Mouse (Mus musculus) hindbrain, embryonic 13.5 days (tissue): Measurements from ENCODE around the gene Diexf. TPM values are rescaled to one million over a fixed set of nuclear protein-coding genes. Genes with fewer than 3 reads are reported as not detected.

ENCODE experiments used
- ATAC-seq: fragments of 200-750 bp; cut with Nextera tagmentation; 2 replicates; pipeline ENCODE4 v1.8.0; 2017; ENCODE audit warnings: moderate TSS enrichment; ENCODE audit not compliant: low FRiP score
- H3K27ac ChIP-seq: fragments of 300-500 bp; sonication (generic); 2 replicates; pipeline ENCODE4 v1.5.1; 2015; ENCODE audit warnings: inconsistent platforms, mild to moderate bottlenecking, moderate library complexity
- H3K27me3 ChIP-seq: fragments of 300-500 bp; sonication (generic); 2 replicates; pipeline ENCODE4 v1.6.1; 2015; ENCODE audit warnings: mild to moderate bottlenecking, inconsistent platforms
- H3K36me3 ChIP-seq: fragments of 300-500 bp; sonication (generic); 2 replicates; pipeline ENCODE4 v1.6.1; 2015; ENCODE audit warnings: mild to moderate bottlenecking, inconsistent platforms
- H3K4me1 ChIP-seq: fragments of 300-500 bp; sonication (generic); replicated peaks from 2 replicates; pipeline ENCODE4 v1.6.1; 2015; ENCODE audit warnings: inconsistent platforms
- H3K4me2 ChIP-seq: fragments of 300-500 bp; sonication (generic); 2 replicates; pipeline ENCODE4 v1.6.1; 2015; ENCODE audit warnings: inconsistent platforms, mild to moderate bottlenecking, moderate library complexity
- H3K4me3 ChIP-seq: fragments of 300-500 bp; sonication (generic); 2 replicates; pipeline ENCODE4 v1.5.1; 2015; ENCODE audit warnings: mild to moderate bottlenecking, inconsistent platforms
- H3K9ac ChIP-seq: fragments of 300-500 bp; sonication (generic); 2 replicates; pipeline ENCODE4 v1.6.1; 2015; ENCODE audit warnings: mild to moderate bottlenecking, inconsistent platforms
- H3K9me3 ChIP-seq: fragments of 300-500 bp; sonication (generic); 2 replicates; pipeline ENCODE4 v1.6.1; 2016; ENCODE audit warnings: inconsistent platforms
- WGBS: fragments of 180-500 bp; shearing (Covaris S2); methylation state at CpG from one replicate; pipeline ENCODE4 v1.1.7; 2015; 5-methylcytosine and 5-hydroxymethylcytosine counted together
- polyA plus RNA-seq: library from polyadenylated mRNA; unstranded; fragments of >200 nt; fragmentation: Nextera tagmentation; extraction: Ambion mirVana; gene quantifications from 2 replicates; pipeline ENCODE4 v1.2.1, GENCODE M21; 2015

Gene Diexf
- polyA plus RNA-seq, 1 experiment from 2014 or later = 7.4 TPM

DNA sequence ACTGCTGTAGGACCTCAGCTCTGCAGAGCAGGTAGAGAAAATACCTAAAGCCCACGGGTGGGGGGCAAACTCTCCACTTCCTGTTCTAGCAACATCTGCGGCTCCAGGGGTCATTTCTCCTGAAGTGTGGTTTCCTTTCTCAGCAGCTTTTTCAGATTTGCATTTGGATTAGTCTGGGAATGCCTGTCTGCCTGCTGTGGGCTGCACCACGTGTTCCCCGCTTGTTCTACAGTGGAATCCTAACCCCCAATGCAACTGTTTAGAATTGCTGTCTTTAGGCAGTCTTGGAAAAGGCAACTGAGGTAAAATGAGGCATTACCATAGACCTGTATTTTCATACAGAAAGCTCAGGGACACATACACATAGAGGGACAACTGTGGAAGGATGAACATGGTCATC, 28.0 kb downstream of the Diexf start:
- Histone ChIP-seq H3K9me3 (no peaks in the 10 kb centered on the region), H3K36me3 (peaks cover 51% of the 10 kb centered on the region), H3K9ac (no peak overlapping the region), H3K4me3 (no peak overlapping the region), H3K4me2 (no peak overlapping the region), H3K27me3 (no peaks in the 10 kb centered on the region), H3K4me1 (no peaks in the 10 kb centered on the region), H3K27ac (no peak overlapping the region)
- ATAC-seq = no peak
- WGBS = 59% methylated on average over 4 of the region's 4 CpGs

DNA sequence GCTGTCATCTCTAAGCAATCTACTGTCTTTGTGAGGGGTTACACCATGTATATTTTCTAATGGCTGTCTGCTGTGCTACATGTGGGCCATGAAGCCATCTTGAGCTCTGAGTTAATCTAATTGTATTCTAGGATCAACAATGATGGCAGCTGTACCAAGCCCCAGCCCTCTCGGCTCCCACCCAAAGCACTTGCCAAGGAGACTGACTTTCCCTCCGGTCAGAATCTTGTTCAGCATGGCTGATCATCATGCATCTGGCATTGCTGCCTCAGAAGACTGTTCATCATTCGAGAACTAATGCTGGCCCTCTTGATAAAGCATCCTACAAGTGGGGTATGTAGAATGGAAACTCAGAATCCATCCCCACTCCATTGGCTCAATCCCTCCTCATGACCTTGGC, 31.1 kb downstream of the Diexf start:
- no peaks in the 10 kb centered on the region for H3K4me1 ChIP-seq
- no peak overlapping the region for H3K4me2 ChIP-seq
- peaks cover 21% of the 10 kb centered on the region for H3K36me3 ChIP-seq
- no peak overlapping the region for H3K27ac ChIP-seq
- no peak for ATAC-seq
- H3K4me3 ChIP-seq = no peak overlapping the region
- H3K27me3 ChIP-seq = no peaks in the 10 kb centered on the region
- WGBS = 89% methylated on average over 3 of the region's 3 CpGs
- H3K9ac ChIP-seq = no peak overlapping the region
- no peaks in the 10 kb centered on the region for H3K9me3 ChIP-seq

DNA sequence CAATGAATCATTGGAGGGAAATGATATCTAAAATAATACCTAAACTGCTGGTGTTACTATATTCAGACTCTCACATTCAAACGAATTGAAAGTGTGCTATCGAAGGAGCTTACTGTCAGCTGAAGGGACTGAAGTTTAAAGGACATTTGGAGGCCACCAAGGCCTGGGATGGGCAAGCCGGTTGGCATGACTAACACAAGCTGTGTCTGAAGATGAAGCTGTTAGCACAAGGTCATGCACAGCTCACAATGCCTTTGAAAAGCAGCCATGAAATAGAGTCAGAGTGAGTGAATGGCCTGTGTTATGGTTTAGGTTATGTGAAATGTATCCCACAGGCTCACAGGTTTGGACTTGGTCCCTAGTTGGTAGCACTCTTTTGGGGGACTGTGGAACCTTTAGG, 36.5 kb downstream of the Diexf start:
- no peak overlapping the region for H3K9ac ChIP-seq
- no peaks in the 10 kb centered on the region for H3K36me3 ChIP-seq
- H3K4me2 ChIP-seq = no peak overlapping the region
- no peaks in the 10 kb centered on the region for H3K27me3 ChIP-seq
- ATAC-seq = no peak
- no peak overlapping the region for H3K27ac ChIP-seq
- H3K4me1 ChIP-seq = peaks cover 22% of the 10 kb centered on the region
- no peaks in the 10 kb centered on the region for H3K9me3 ChIP-seq
- H3K4me3 ChIP-seq = no peak overlapping the region
- WGBS = 84% methylated on average over 3 of the region's 3 CpGs

GRCm38 (mm10) chr1:193092771-193093170, 37.3 kb downstream of the Diexf start:
- H3K9ac ChIP-seq = no peak overlapping the region
- H3K4me3 ChIP-seq = no peak overlapping the region
- H3K9me3 ChIP-seq = no peaks in the 10 kb centered on the region
- H3K4me2 ChIP-seq = no peak overlapping the region
- no peaks in the 10 kb centered on the region for H3K36me3 ChIP-seq
- no peaks in the 10 kb centered on the region for H3K27me3 ChIP-seq
- peaks cover 22% of the 10 kb centered on the region for H3K4me1 ChIP-seq
- H3K27ac ChIP-seq = no peak overlapping the region
- ATAC-seq = no peak
- WGBS = 76% methylated on average over 1 of the region's 1 CpGs

- Histone ChIP-seq H3K9ac (no peak overlapping the region), H3K4me3 (no peak overlapping the region), H3K36me3 (no peaks in the 10 kb centered on the region), H3K27ac (peak overlapping the region; percentile 77), H3K4me2 (no peak overlapping the region), H3K4me1 (peaks cover 32% of the 10 kb centered on the region), H3K9me3 (no peaks in the 10 kb centered on the region), H3K27me3 (no peaks in the 10 kb centered on the region)
- ATAC-seq = no peak
- WGBS = 83% methylated on average over 11 of the region's 11 CpGs
Observed at GRCm38 (mm10) chr1:193090894-193091293, 39.2 kb downstream of the Diexf start.

- H3K9ac ChIP-seq = no peak overlapping the region
- no peak overlapping the region for H3K4me2 ChIP-seq
- peak overlapping the region; percentile 77 for H3K27ac ChIP-seq
- no peaks in the 10 kb centered on the region for H3K36me3 ChIP-seq
- peak; percentile 41; the same call in 1 of the 2 replicates for ATAC-seq
- 65% methylated on average over 18 of the region's 18 CpGs for WGBS
- H3K27me3 ChIP-seq = no peaks in the 10 kb centered on the region
- H3K9me3 ChIP-seq = no peaks in the 10 kb centered on the region
- H3K4me1 ChIP-seq = peaks cover 32% of the 10 kb centered on the region
- H3K4me3 ChIP-seq = no peak overlapping the region
Observed at GRCm38 (mm10) chr1:193090211-193090871, 39.7 kb downstream of the Diexf start.

DNA sequence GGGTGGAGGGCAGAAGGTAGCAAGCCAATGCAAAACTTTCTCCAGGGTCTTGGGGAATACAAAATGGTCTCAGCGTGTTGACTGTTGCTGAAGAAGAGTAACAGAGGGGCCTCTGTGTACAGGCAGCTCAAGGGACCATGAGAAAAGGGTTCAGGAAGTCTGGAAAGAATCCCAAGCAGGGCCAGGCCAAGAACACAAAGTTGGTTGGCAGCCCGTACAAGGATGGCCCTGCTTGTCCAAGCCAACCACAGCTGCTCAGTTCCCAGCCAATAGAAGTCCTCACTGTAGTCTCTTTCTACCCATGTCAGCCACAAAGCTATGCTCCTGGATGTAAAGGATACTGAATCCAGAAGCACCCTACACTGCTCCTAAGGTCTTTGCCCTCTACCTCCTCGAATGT, 40.4 kb downstream of the Diexf start:
- WGBS = 92% methylated on average over 3 of the region's 3 CpGs
- no peak for ATAC-seq

DNA sequence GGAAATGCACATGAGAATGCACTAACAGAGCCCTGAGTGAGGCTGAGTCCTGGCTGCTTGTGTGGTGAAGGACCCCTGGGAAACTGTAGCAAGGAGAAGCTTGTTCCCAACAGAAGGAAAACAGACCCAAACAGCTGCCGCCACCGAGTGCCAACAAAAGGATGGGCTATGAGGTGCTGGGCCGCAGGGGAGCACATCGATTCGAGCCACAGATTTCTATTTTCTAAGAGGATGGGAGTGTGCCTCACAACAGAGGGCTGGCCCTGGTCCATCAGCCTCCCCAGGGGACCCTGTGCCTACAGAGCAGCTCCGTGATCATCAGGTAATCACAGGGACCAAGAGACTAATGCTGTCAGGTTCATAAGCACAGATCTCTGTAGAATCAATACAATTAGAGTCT, 40.9 kb downstream of the Diexf start:
- Histone ChIP-seq H3K9ac (no peak overlapping the region), H3K36me3 (no peaks in the 10 kb centered on the region), H3K4me2 (no peak overlapping the region), H3K4me3 (no peak overlapping the region), H3K4me1 (peaks cover 32% of the 10 kb centered on the region), H3K9me3 (no peaks in the 10 kb centered on the region), H3K27ac (no peak overlapping the region), H3K27me3 (no peaks in the 10 kb centered on the region)
- 77% methylated on average over 6 of the region's 6 CpGs for whole genome bisulfite sequencing
- no peak for ATAC-seq

More for the DNA sequence above, 40.4 kb downstream of the Diexf start:
- Histone ChIP-seq H3K9ac (no peak overlapping the region), H3K27me3 (no peaks in the 10 kb centered on the region), H3K9me3 (no peaks in the 10 kb centered on the region), H3K27ac (peak overlapping the region; percentile 77; the same call in 1 of the 2 replicates), H3K4me1 (peaks cover 32% of the 10 kb centered on the region), H3K36me3 (no peaks in the 10 kb centered on the region), H3K4me2 (no peak overlapping the region), H3K4me3 (no peak overlapping the region)

DNA sequence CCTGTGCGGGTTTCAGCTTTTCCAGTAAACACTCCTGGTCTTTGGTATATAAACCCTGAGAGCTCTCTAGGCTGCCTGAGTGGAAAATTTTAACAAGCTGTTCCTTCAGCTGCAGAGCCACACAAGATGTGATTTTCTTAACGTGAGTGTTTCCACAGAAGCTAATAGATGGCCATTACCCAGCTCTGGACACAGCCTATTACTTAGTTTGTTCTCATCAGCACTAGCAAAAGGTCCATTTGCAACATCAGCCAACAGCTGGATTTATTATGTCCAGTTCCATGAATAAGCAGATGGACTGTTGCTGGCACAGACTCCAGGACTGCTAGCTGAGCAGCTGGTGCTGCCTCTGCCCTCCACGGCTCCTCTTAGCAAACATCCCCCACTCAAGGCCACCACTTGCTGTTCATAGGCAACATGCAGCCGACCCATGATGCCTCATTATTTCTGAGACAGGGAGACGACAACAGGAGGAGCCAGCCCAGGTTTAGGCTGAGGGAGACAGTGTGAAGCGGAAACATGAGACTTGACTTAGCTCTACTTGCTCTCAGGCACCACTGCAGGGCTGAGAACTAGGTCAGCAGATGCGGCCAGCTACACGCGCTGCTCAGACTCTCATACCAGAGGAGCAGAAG, 43.1 kb downstream of the Diexf start:
- WGBS = 66% methylated on average over 9 of the region's 9 CpGs
- Histone ChIP-seq H3K36me3 (no peaks in the 10 kb centered on the region), H3K4me2 (no peak overlapping the region), H3K27ac (peak overlapping the region; percentile 55; the same call in 1 of the 2 replicates), H3K9me3 (no peaks in the 10 kb centered on the region), H3K9ac (no peak overlapping the region), H3K4me1 (peaks cover 46% of the 10 kb centered on the region), H3K4me3 (no peak overlapping the region), H3K27me3 (no peaks in the 10 kb centered on the region)
- no peak for ATAC-seq

DNA sequence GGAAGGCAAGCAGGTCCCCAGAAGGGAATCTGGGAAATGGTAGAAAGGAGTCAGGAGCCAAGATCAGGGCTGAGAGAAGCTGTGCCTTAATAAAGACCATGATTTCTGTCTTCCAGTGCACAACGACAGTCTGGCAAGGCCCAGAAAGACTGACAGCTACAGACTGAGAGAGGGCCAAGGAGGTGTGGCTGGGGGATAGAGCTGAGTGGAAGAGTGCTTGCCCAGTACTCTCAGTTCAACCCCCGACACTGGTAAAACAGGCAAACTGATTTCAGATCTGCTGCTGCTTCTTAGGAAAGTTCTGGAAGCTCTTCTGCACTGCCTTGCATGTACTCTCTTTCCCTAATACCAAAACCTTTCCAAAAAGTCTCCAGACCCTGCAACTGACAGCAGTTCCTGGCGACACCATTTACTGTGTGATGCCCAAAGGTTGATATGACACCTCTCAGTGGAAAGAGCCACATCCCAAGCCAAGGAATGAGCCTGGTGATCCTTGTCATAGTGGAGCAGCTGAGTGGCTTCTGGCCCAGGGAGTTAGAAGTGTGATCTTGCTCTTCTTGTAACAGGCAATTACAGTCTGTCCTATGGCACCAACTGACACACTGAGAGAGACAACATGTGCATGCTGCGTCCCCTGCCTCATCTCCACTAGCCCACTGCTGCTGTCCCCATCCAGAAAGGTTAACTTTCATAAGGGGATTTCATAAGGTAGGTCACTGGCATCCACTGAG, 43.8 kb downstream of the Diexf start:
- H3K4me1 ChIP-seq = peaks cover 52% of the 10 kb centered on the region
- WGBS = 84% methylated on average over 4 of the region's 4 CpGs
- no peak overlapping the region for H3K4me3 ChIP-seq
- ATAC-seq = no peak
- no peak overlapping the region for H3K4me2 ChIP-seq
- no peak overlapping the region for H3K9ac ChIP-seq
- H3K27ac ChIP-seq = peak overlapping the region; percentile 12; the same call in 1 of the 2 replicates
- H3K27me3 ChIP-seq = no peaks in the 10 kb centered on the region
- no peaks in the 10 kb centered on the region for H3K9me3 ChIP-seq
- H3K36me3 ChIP-seq = no peaks in the 10 kb centered on the region

GRCm38 (mm10) chr1:193085541-193086020, 44.5 kb downstream of the Diexf start:
- Histone ChIP-seq H3K9ac (no peak overlapping the region), H3K4me2 (no peak overlapping the region), H3K4me1 (peaks cover 46% of the 10 kb centered on the region), H3K36me3 (no peaks in the 10 kb centered on the region), H3K27me3 (no peaks in the 10 kb centered on the region), H3K27ac (no peak overlapping the region), H3K9me3 (no peaks in the 10 kb centered on the region), H3K4me3 (no peak overlapping the region)
- WGBS = 69% methylated on average over 5 of the region's 5 CpGs
- no peak for ATAC-seq

- peak overlapping the region; percentile 83; the same call in 1 of the 2 replicates for H3K27ac ChIP-seq
- no peak overlapping the region for H3K9ac ChIP-seq
- no peaks in the 10 kb centered on the region for H3K27me3 ChIP-seq
- H3K4me1 ChIP-seq = peaks cover 31% of the 10 kb centered on the region
- no peak for ATAC-seq
- no peaks in the 10 kb centered on the region for H3K36me3 ChIP-seq
- no peak overlapping the region for H3K4me3 ChIP-seq
- H3K9me3 ChIP-seq = no peaks in the 10 kb centered on the region
- no peak overlapping the region for H3K4me2 ChIP-seq
- WGBS = 96% methylated on average over 1 of the region's 1 CpGs
Observed at GRCm38 (mm10) chr1:193084016-193084415, 46.1 kb downstream of the Diexf start.
